Mouse (Mus musculus) liver, embryonic 14.5 days (tissue): ENCODE data around the gene Cnot8. TPM values are rescaled to one million over a fixed set of nuclear protein-coding genes. Genes with fewer than 3 reads are reported as not detected.
A peak's percentile ranks its signal among the peaks of the same experiment; 100 is the strongest.

Source experiments
- ATAC-seq: fragments of 200-750 bp; cut with Nextera tagmentation; 2 replicates; pipeline ENCODE4 v1.8.0; 2017; ENCODE audit warnings: moderate number of reproducible peaks, mild to moderate bottlenecking, moderate library complexity; ENCODE audit not compliant: insufficient read depth
- DNase-seq, 3 experiments: peaks; one replicate each; pipeline ENCODE4 v3.0.0-alpha.2; 2012 to 2013; ENCODE audit warnings: low read depth in 3 of 3, low spot score in 3 of 3
- H3K27ac ChIP-seq: fragments of 300-500 bp; sonication (generic); 2 replicates; pipeline ENCODE4 v1.5.1; 2014; ENCODE audit warnings: moderate library complexity, mild to moderate bottlenecking, control low read depth, inconsistent platforms
- H3K27me3 ChIP-seq: fragments of 300-500 bp; sonication (generic); 2 replicates; pipeline ENCODE4 v1.6.1; 2014; ENCODE audit warnings: mild to moderate bottlenecking, low read length, moderate library complexity; ENCODE audit not compliant: control insufficient read depth, insufficient read depth
- H3K36me3 ChIP-seq: fragments of 300-500 bp; sonication (generic); replicated peaks from 2 replicates; pipeline ENCODE4 v1.6.1; 2014; ENCODE audit warnings: low read depth; ENCODE audit not compliant: control insufficient read depth, insufficient read depth
- H3K4me1 ChIP-seq, 2 experiments: fragments of 200-500 bp in 1 of 2; fragments of 300-500 bp in 1 of 2; sonication (generic) in 1 of 2; replicated peaks; 2 replicates each; pipeline ENCODE4 v1.6.1; 2012 to 2014; ENCODE audit warnings: antibody characterized with exemption in 1 of 2, inconsistent platforms in 1 of 2, low read length in 1 of 2; ENCODE audit not compliant: control insufficient read depth in 2 of 2, insufficient read depth in 2 of 2
- H3K4me2 ChIP-seq: fragments of 300-500 bp; sonication (generic); 2 replicates; pipeline ENCODE4 v1.6.1; 2014; ENCODE audit warnings: low read depth, mild to moderate bottlenecking, control low read depth, moderate library complexity
- H3K4me3 ChIP-seq, 2 experiments: fragments of 200-500 bp in 1 of 2; fragments of 300-500 bp in 1 of 2; sonication (generic) in 1 of 2; 2 replicates each; pipeline ENCODE4 v1.5.1; 2012 to 2014; ENCODE audit warnings: low read depth in 2 of 2, low read length in 2 of 2, mild to moderate bottlenecking in 2 of 2, control low read depth in 1 of 2, inconsistent platforms in 1 of 2, moderate library complexity in 1 of 2; ENCODE audit not compliant: insufficient read depth in 1 of 2
- H3K9ac ChIP-seq: fragments of 300-500 bp; sonication (generic); replicated peaks from 2 replicates; pipeline ENCODE4 v1.6.1; 2014; ENCODE audit warnings: mild to moderate bottlenecking, control low read depth, moderate library complexity
- H3K9me3 ChIP-seq: fragments of 300-500 bp; sonication (generic); 2 replicates; pipeline ENCODE4 v1.6.1; 2016; ENCODE audit warnings: low read length, mixed read lengths; ENCODE audit not compliant: control insufficient read depth
- CTCF ChIP-seq: IDR thresholded peaks from 2 replicates; pipeline ENCODE4 v1.5.1; 2016; ENCODE audit warnings: antibody characterized with exemption, low read depth, control low read depth
- EP300 ChIP-seq: IDR thresholded peaks from 2 replicates; pipeline ENCODE4 v1.6.1; 2016; ENCODE audit warnings: antibody characterized with exemption, low read depth
- WGBS: fragments of 180-500 bp; shearing (Covaris S2); extraction: QIAGEN DNeasy Blood & Tissue Kit; methylation state at CpG from one replicate; pipeline ENCODE4 v1.1.7; 2014; ENCODE audit not compliant: insufficient replicate concordance; 5-methylcytosine and 5-hydroxymethylcytosine counted together
- polyA plus RNA-seq, 2 experiments: library from polyadenylated mRNA; depleted of rRNA in 1 of 2; stranded (reverse) in 1 of 2; unstranded in 1 of 2; fragments of >200 nt; fragmentation: Nextera tagmentation in 1 of 2; extraction: Ambion mirVana in 1 of 2; gene quantifications; 2 replicates each; pipeline versions ENCODE4 v1.2.1 to v1.2.3; 2012 to 2014

Gene Cnot8
- polyA plus RNA-seq, 2 experiments, result 26.3 to 28.9 TPM

DNA sequence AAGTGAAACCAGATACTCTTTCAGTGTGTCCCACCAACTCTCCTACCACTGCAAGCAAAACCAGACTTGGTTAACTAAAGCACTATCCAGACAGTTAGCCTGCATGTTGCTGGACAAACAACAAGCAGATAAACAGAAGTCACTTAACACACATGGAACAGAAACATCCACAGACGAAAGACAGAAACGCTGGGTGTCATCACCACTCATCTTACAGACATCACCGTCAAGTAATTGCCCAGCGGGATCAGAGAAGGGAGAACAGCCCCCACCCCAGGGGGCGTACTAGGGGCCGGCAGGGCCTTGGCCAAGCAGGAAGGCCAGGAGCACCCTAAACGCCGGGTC, 63.8 kb downstream of the Cnot8 start:
- Histone ChIP-seq H3K36me3 (peaks cover 33% of the 10 kb centered on the region), H3K27ac (peak overlapping the region; percentile 50; the same call in 1 of the 2 replicates), H3K9me3 (no peaks in the 10 kb centered on the region), H3K9ac (peak overlapping the region; percentile 87), H3K4me1 (peaks cover 7 to 14% of the 10 kb centered on the region in 2 experiments; a peak in 3 of 4 replicates), H3K4me3 (peak overlapping the region; percentile 92 to 93), H3K4me2 (peak overlapping the region; percentile 77), H3K27me3 (no peaks in the 10 kb centered on the region)
- DNase-seq (no peak), ATAC-seq (no peak)
- WGBS, result 0% methylated on average over 8 of the region's 8 CpGs
- TF ChIP-seq CTCF, result no peak
- no peak for TF ChIP-seq EP300

Other genes starting within 250 kb of the Cnot8 start
- 21.1 and 25.5 TPM in 2 replicates for gene Larp1, start 95.1 kb upstream of the Cnot8 start, polyA plus RNA-seq (2012; rRNA removed)
- 15.8 and 19.0 TPM in 2 replicates for gene Larp1, start 95.1 kb upstream of the Cnot8 start, polyA plus RNA-seq (2014; fragmentation: Nextera tagmentation; extraction: Ambion mirVana)
- gene Gm12248, start 11.0 kb upstream of the Cnot8 start, polyA plus RNA-seq (2012; rRNA removed), result not detected in 2 replicates
- gene Gm12248, start 11.0 kb upstream of the Cnot8 start, polyA plus RNA-seq (2014; fragmentation: Nextera tagmentation; extraction: Ambion mirVana), result not detected in 2 replicates
- gene Gemin5, start 64.4 kb downstream of the Cnot8 start, polyA plus RNA-seq (2012; rRNA removed), result 4.8 and 5.9 TPM in 2 replicates
- 8.4 and 10.7 TPM in 2 replicates for gene Gemin5, start 64.4 kb downstream of the Cnot8 start, polyA plus RNA-seq (2014; fragmentation: Nextera tagmentation; extraction: Ambion mirVana)
- gene Mrpl22, start 67.5 kb downstream of the Cnot8 start, polyA plus RNA-seq (2012; rRNA removed), result 53.3 and 66.0 TPM in 2 replicates
- gene Mrpl22, start 67.5 kb downstream of the Cnot8 start, polyA plus RNA-seq (2014; fragmentation: Nextera tagmentation; extraction: Ambion mirVana), result 101 and 102 TPM in 2 replicates
- gene Igtp, start 95.4 kb downstream of the Cnot8 start, polyA plus RNA-seq (2012; rRNA removed), result 3.6 and 4.7 TPM in 2 replicates
- 6.9 and 7.6 TPM in 2 replicates for gene Igtp, start 95.4 kb downstream of the Cnot8 start, polyA plus RNA-seq (2014; fragmentation: Nextera tagmentation; extraction: Ambion mirVana)
- 2.4 and 2.8 TPM in 2 replicates for gene Irgm2, start 95.5 kb downstream of the Cnot8 start, polyA plus RNA-seq (2012; rRNA removed)
- gene Irgm2, start 95.5 kb downstream of the Cnot8 start, polyA plus RNA-seq (2014; fragmentation: Nextera tagmentation; extraction: Ambion mirVana), result 2.6 and 3.0 TPM in 2 replicates
- gene 4930438A08Rik, start 170.6 kb downstream of the Cnot8 start, polyA plus RNA-seq (2012; rRNA removed), result 0.61 and 0.78 TPM in 2 replicates
- gene 4930438A08Rik, start 170.6 kb downstream of the Cnot8 start, polyA plus RNA-seq (2014; fragmentation: Nextera tagmentation; extraction: Ambion mirVana), result 0.99 and 1.0 TPM in 2 replicates
- 18.7 and 19.8 TPM in 2 replicates for gene Zfp692, start 202.9 kb downstream of the Cnot8 start, polyA plus RNA-seq (2012; rRNA removed)
- 5.0 and 6.7 TPM in 2 replicates for gene Zfp692, start 202.9 kb downstream of the Cnot8 start, polyA plus RNA-seq (2014; fragmentation: Nextera tagmentation; extraction: Ambion mirVana)
- 20.3 and 22.2 TPM in 2 replicates for gene Zfp672, start 226.2 kb downstream of the Cnot8 start, polyA plus RNA-seq (2012; rRNA removed)
- 39.1 and 48.6 TPM in 2 replicates for gene Zfp672, start 226.2 kb downstream of the Cnot8 start, polyA plus RNA-seq (2014; fragmentation: Nextera tagmentation; extraction: Ambion mirVana)
- 9.0 and 9.1 TPM in 2 replicates for gene Sh3bp5l, start 226.6 kb downstream of the Cnot8 start, polyA plus RNA-seq (2012; rRNA removed)
- gene Sh3bp5l, start 226.6 kb downstream of the Cnot8 start, polyA plus RNA-seq (2014; fragmentation: Nextera tagmentation; extraction: Ambion mirVana), result 9.1 and 12.4 TPM in 2 replicates